Mouse (Mus musculus) urinary bladder, postnatal 10 days (tissue): ENCODE measurements at regions not wholly inside any gene's neighbourhood (a gene's known extent, or its start where the extent isn't known, plus 50 kb on each side); places are given as distances from the start of the nearest gene placed in this dataset.

Experiments used
- DNase-seq: peaks from one replicate; pipeline ENCODE4 v3.0.0; 2022; ENCODE audit warnings: low spot score

GRCm38 (mm10) chr1:165086131-165086530, 74.4 kb downstream of the Tbx19 start:
- no peak for DNase-seq

GRCm38 (mm10) chr1:165084753-165085152, 75.8 kb downstream of the Tbx19 start:
- DNase-seq: no peak

GRCm38 (mm10) chr1:165084179-165084578, 76.4 kb downstream of the Tbx19 start:
- no peak for DNase-seq

- no peak for DNase-seq
These were observed 80.2 kb downstream of the Tbx19 start for GRCm38 (mm10) chr1:165080351-165080750.

- no peak for DNase-seq
These were observed 83.3 kb downstream of the Tbx19 start for GRCm38 (mm10) chr1:165077313-165077712.

GRCm38 (mm10) chr1:165075301-165076082, 85.1 kb downstream of the Tbx19 start:
- DNase-seq: no peak

GRCm38 (mm10) chr1:165071831-165072491, 88.6 kb downstream of the Tbx19 start:
- DNase-seq: no peak

GRCm38 (mm10) chr1:165064981-165065380, 95.6 kb downstream of the Tbx19 start:
- DNase-seq: no peak

GRCm38 (mm10) chr1:165062813-165063492, 97.6 kb downstream of the Tbx19 start:
- DNase-seq: no peak

- DNase-seq: no peak
These were observed 99.2 kb downstream of the Tbx19 start for GRCm38 (mm10) chr1:165061420-165061819.

- DNase-seq: no peak
These were observed 106.3 kb downstream of the Tbx19 start for GRCm38 (mm10) chr1:165054245-165054644.

- DNase-seq: no peak
These were observed 109.3 kb downstream of the Tbx19 start for GRCm38 (mm10) chr1:165051294-165051693.

- DNase-seq: no peak
These were observed 110.4 kb downstream of the Tbx19 start for GRCm38 (mm10) chr1:165050176-165050575.

GRCm38 (mm10) chr1:165046637-165047036, 111.3 kb upstream of the Xcl1 start:
- peak; percentile 19 for DNase-seq

- no peak for DNase-seq
These were observed 110.7 kb upstream of the Xcl1 start for GRCm38 (mm10) chr1:165046056-165046455.

GRCm38 (mm10) chr1:165043361-165043760, 108.0 kb upstream of the Xcl1 start:
- no peak for DNase-seq

GRCm38 (mm10) chr1:165042105-165042504, 106.8 kb upstream of the Xcl1 start:
- DNase-seq: no peak

GRCm38 (mm10) chr1:165036631-165037030, 101.3 kb upstream of the Xcl1 start:
- no peak for DNase-seq

GRCm38 (mm10) chr1:165035618-165036017, 100.3 kb upstream of the Xcl1 start:
- no peak for DNase-seq

- DNase-seq: no peak
These were observed 85.7 kb upstream of the Xcl1 start for GRCm38 (mm10) chr1:165020960-165021563.

GRCm38 (mm10) chr1:165018692-165019309, 83.5 kb upstream of the Xcl1 start:
- no peak for DNase-seq

- DNase-seq: no peak
These were observed 82.9 kb upstream of the Xcl1 start for GRCm38 (mm10) chr1:165018236-165018635.
